Mouse (Mus musculus): ENCODE results near the gene Cd320. TPM values are rescaled to one million over a fixed set of nuclear protein-coding genes. Genes with fewer than 3 reads are reported as not detected.
"Not testable (repeated sequence)": the region's sequence is repeated elsewhere in the genome, so short reads cannot be mapped to it uniquely, and the experiment has no call there.

The Cd320 gene
- polyA plus RNA-seq, 2 experiments = 6.7 to 16.1 TPM

DNA sequence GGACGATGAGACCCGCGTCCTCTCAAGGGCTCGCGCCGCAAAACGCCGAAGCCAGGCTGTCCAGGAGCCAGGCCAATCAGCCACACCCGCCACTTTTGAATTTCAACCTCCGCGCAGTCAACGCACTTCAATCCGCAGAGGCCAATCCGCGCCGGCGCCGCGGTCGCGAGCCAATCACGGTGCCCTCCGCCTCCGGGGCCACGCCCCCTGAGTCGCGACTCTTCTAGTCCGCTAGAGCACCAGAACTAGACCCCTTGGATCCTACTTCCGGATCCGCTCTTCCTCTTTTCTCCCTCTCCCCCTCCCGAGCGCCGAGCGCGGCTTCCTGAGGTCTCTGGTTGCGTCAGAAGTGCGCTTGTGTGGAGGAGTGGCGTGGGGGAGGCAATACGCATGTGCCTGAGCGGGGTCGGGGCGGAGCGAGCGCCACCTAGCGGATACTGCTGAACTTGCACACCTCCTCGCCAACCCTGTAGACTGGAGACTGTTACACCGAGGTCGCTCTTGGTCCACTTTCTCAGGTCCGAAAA is 47.7 kb downstream of the Cd320 start, which contains the start of gene Kifc1:
TSS of gene Kifc1 (minus strand) at position 129 of the 527 bp plus-strand sequence.
- Histone ChIP-seq H3K9me3 (ENCODE audit: control insufficient read depth, low read length) (no peaks in the 10 kb centered on the region), H3K4me3 (ENCODE audit: insufficient read depth in 1 of 2, low read depth in 2 of 2, low read length in 2 of 2) (peak within 1 kb of the TSS; percentile 83 to 85), H3K27ac (peak within 1 kb of the TSS; percentile 69), H3K9ac (replicated peaks) (peak within 1 kb of the TSS; percentile 95), H3K27me3 (ENCODE audit: control insufficient read depth, insufficient read depth, low read length) (no peaks in the 10 kb centered on the region), H3K4me2 (ENCODE audit: low read depth) (peak within 1 kb of the TSS; percentile 91), H3K36me3 (replicated peaks; ENCODE audit: control insufficient read depth, insufficient read depth, low read depth) (peaks cover 14% of the 10 kb centered on the region), H3K4me1 (replicated peaks; ENCODE audit: control insufficient read depth in 2 of 2, insufficient read depth in 2 of 2, low read length in 1 of 2) (peaks cover 10 to 15% of the 10 kb centered on the region in 2 experiments)
- TF ChIP-seq EP300 (IDR thresholded peaks at IDR 0.05; ENCODE audit: low read depth) = no peak; the same call in 1 of the 2 replicates
- peak; percentile 100 for TF ChIP-seq CTCF (IDR thresholded peaks at IDR 0.05; ENCODE audit: low read depth)
- under 1% methylated on average over 49 of the region's 49 CpGs for WGBS (ENCODE audit: insufficient replicate concordance)
- ATAC-seq (ENCODE audit: insufficient read depth) = peak; percentile 96
- DNase-seq (ENCODE audit: low read depth in 3 of 3, low spot score in 3 of 3) = peak; percentile 98 to 99 (median 99)

DNA sequence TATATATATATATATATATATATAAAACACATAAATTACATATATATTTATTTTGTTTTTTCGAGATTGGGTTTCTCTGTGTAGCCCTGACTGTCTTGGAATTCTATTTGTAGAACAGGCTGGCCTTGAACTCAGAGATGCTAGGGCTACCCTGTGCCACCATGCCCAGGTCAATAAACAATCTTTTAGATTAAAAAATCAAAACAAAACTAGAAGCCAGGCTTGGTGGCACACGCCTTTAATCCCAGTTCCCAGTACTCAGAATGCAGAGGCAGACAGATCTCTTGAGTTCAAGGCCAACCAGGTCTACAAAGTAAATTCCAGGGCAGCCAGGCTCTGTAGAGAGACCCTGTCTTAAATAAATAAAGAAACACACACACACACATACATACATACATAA is 48.5 kb downstream of the Cd320 start:
- Histone ChIP-seq H3K36me3 (replicated peaks; ENCODE audit: control insufficient read depth, insufficient read depth, low read depth) (peaks cover 6% of the 10 kb centered on the region), H3K4me2 (ENCODE audit: low read depth) (no peak overlapping the region), H3K27me3 (ENCODE audit: control insufficient read depth, insufficient read depth, low read length) (no peaks in the 10 kb centered on the region), H3K9me3 (ENCODE audit: control insufficient read depth, low read length) (no peaks in the 10 kb centered on the region), H3K27ac (no peak overlapping the region), H3K4me1 (replicated peaks; ENCODE audit: control insufficient read depth in 2 of 2, insufficient read depth in 2 of 2, low read length in 1 of 2) (peaks cover 10 to 15% of the 10 kb centered on the region in 2 experiments), H3K4me3 (ENCODE audit: insufficient read depth in 1 of 2, low read depth in 2 of 2, low read length in 2 of 2) (no peak overlapping the region), H3K9ac (replicated peaks) (no peak overlapping the region)
- no peak for TF ChIP-seq CTCF (IDR thresholded peaks at IDR 0.05; ENCODE audit: low read depth)
- TF ChIP-seq EP300 (IDR thresholded peaks at IDR 0.05; ENCODE audit: low read depth) = no peak
- DNase-seq (ENCODE audit: low read depth in 3 of 3, low spot score in 3 of 3) (no peak), ATAC-seq (ENCODE audit: insufficient read depth) (no peak)
- 55% methylated on average over 2 of the region's 2 CpGs for WGBS (ENCODE audit: insufficient replicate concordance)

DNA sequence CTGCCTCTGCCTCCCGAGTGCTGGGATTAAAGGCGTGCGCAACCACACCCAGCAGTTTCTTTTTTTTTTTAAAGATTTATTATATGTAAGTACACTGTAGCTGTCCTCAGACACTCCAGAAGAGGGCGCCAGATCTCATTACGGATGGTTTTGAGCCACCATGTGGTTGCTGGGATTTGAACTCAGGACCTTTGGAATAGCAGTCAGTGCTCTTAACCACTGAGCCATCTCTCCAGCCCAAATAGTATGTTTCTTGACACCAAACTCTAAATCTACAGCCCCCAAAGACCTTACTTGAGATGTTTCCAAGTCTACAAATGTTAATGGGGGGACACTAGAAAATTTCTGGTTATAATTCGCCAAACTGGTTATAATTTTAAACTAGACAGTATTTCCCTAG is 49.0 kb downstream of the Cd320 start:
- not testable (repeated sequence) for H3K4me3 ChIP-seq (ENCODE audit: insufficient read depth in 1 of 2, low read depth in 2 of 2, low read length in 2 of 2); ATAC-seq (ENCODE audit: insufficient read depth); DNase-seq (ENCODE audit: low read depth in 3 of 3, low spot score in 3 of 3); H3K9me3 ChIP-seq (ENCODE audit: control insufficient read depth, low read length); H3K4me2 ChIP-seq (ENCODE audit: low read depth); H3K9ac ChIP-seq (replicated peaks); H3K27me3 ChIP-seq (ENCODE audit: control insufficient read depth, insufficient read depth, low read length); H3K36me3 ChIP-seq (replicated peaks; ENCODE audit: control insufficient read depth, insufficient read depth, low read depth); H3K27ac ChIP-seq
- WGBS (ENCODE audit: insufficient replicate concordance) = 50% methylated on average over 6 of the region's 6 CpGs
- peak; percentile 33; the same call in 1 of the 2 replicates for TF ChIP-seq CTCF (IDR thresholded peaks at IDR 0.05; ENCODE audit: low read depth)
- H3K4me1 ChIP-seq (replicated peaks; ENCODE audit: control insufficient read depth in 2 of 2, insufficient read depth in 2 of 2, low read length in 1 of 2) = peaks cover 10 to 15% of the 10 kb centered on the region in 2 experiments

DNA sequence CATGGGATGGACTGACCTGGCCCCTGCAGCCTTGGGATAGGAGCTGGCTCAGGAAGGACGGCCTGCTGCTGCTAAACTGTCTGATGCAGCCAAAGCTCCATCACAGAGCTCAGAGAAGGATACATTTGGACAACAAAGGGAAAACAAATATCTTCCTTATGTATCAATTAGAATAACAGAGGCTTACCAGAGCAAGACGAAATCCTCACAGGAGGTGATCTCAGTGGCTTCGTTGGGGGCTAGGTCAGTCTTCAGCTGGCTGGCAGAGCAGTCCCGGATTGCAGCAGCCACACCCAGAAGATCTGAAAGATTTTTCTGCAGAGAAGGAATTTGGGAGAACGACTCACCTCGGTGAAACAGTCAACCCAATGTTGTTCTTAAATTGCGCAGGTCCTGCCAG is 49.5 kb downstream of the Cd320 start:
- Histone ChIP-seq H3K4me2 (ENCODE audit: low read depth) (no peak overlapping the region), H3K27ac (no peak overlapping the region), H3K4me1 (replicated peaks; ENCODE audit: control insufficient read depth in 2 of 2, insufficient read depth in 2 of 2, low read length in 1 of 2) (peaks cover 10 to 18% of the 10 kb centered on the region in 2 experiments), H3K9me3 (ENCODE audit: control insufficient read depth, low read length) (no peaks in the 10 kb centered on the region), H3K4me3 (ENCODE audit: insufficient read depth in 1 of 2, low read depth in 2 of 2, low read length in 2 of 2) (no peak overlapping the region), H3K9ac (replicated peaks) (no peak overlapping the region), H3K27me3 (ENCODE audit: control insufficient read depth, insufficient read depth, low read length) (no peaks in the 10 kb centered on the region), H3K36me3 (replicated peaks; ENCODE audit: control insufficient read depth, insufficient read depth, low read depth) (no peaks in the 10 kb centered on the region)
- ATAC-seq (ENCODE audit: insufficient read depth) (no peak), DNase-seq (ENCODE audit: low read depth in 3 of 3, low spot score in 3 of 3) (no peak)
- TF ChIP-seq CTCF (IDR thresholded peaks at IDR 0.05; ENCODE audit: low read depth) (no peak), EP300 (IDR thresholded peaks at IDR 0.05; ENCODE audit: low read depth) (no peak)
- WGBS (ENCODE audit: insufficient replicate concordance) = 43% methylated on average over 7 of the region's 7 CpGs

DNA sequence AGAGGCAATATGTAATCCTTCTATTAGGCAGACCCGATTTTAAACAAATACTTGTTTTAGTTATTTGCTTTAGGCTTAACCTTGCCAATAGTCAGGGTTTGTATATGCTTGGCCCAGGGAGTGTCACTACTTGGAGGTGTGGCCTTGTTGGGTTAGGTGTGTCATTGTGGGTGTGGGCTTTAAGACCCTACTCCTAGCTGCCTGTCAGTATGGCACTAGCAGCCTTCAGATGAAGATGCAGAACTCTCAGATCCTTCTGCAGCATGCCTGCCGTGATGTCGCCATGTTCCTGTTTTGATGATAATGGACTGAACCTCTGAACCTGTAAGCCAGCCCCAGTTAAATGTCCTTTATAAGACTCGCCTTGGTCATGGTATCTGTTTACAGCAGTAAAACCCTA is 50.1 kb downstream of the Cd320 start:
- not testable (repeated sequence) for H3K9me3 ChIP-seq (ENCODE audit: control insufficient read depth, low read length); ATAC-seq (ENCODE audit: insufficient read depth); H3K27me3 ChIP-seq (ENCODE audit: control insufficient read depth, insufficient read depth, low read length); H3K4me3 ChIP-seq (ENCODE audit: insufficient read depth in 1 of 2, low read depth in 2 of 2, low read length in 2 of 2); H3K27ac ChIP-seq; H3K36me3 ChIP-seq (replicated peaks; ENCODE audit: control insufficient read depth, insufficient read depth, low read depth); H3K4me2 ChIP-seq (ENCODE audit: low read depth); H3K9ac ChIP-seq (replicated peaks); DNase-seq (ENCODE audit: low read depth in 3 of 3, low spot score in 3 of 3)
- WGBS (ENCODE audit: insufficient replicate concordance) = 62% methylated on average over 4 of the region's 4 CpGs
- H3K4me1 ChIP-seq (replicated peaks; ENCODE audit: control insufficient read depth in 2 of 2, insufficient read depth in 2 of 2, low read length in 1 of 2) = peaks cover 13 to 18% of the 10 kb centered on the region in 2 experiments
